Mouse (Mus musculus) adrenal gland, postnatal 10 days (tissue): Measurements from ENCODE around the gene Olfr508. TPM values are rescaled to one million over a fixed set of nuclear protein-coding genes. Genes with fewer than 3 reads are reported as not detected.
"Not testable (repeated sequence)": the region's sequence is repeated elsewhere in the genome, so short reads cannot be mapped to it uniquely, and the experiment has no call there.

Experiments used
- DNase-seq: peaks from one replicate; pipeline ENCODE4 v3.0.0; 2021; ENCODE audit warnings: mixed read lengths
- long read RNA-seq, 2 experiments: library from polyadenylated mRNA; stranded (forward); transcript quantifications; one replicate each; pipeline ENCODE4 v2.0.0; 2021
- total RNA-seq, 2 experiments: library from RNA; stranded (reverse); gene quantifications; 2 replicates each; pipeline ENCODE4 v1.2.3; 2021

The Olfr508 gene
- not detected for total RNA-seq
- long read RNA-seq, experiment 1, result 0 reads
- long read RNA-seq, experiment 2, result 0 reads

GRCm38 (mm10) chr7:108629694-108630093 is at the start of gene Olfr508:
TSS of gene Olfr508 (plus strand) at chr7:108629994.
- DNase-seq, result no peak

- no peak for DNase-seq
Observed at GRCm38 (mm10) chr7:108589797-108590196, 40.0 kb upstream of the Olfr508 start.

GRCm38 (mm10) chr7:108601916-108602315 is 27.9 kb upstream of the Olfr508 start:
- DNase-seq, result not testable (repeated sequence)

- no peak for DNase-seq
Observed at GRCm38 (mm10) chr7:108610487-108610886, 19.3 kb upstream of the Olfr508 start, which contains the start of gene Olfr506. TSS of gene Olfr506 (plus strand) at chr7:108610787.

GRCm38 (mm10) chr7:108614110-108614509 is 15.7 kb upstream of the Olfr508 start:
- DNase-seq, result no peak

GRCm38 (mm10) chr7:108616781-108617180 is 13.0 kb upstream of the Olfr508 start:
- not testable (repeated sequence) for DNase-seq

GRCm38 (mm10) chr7:108621514-108621913 is 8.3 kb upstream of the Olfr508 start, which contains the start of gene Olfr507:
TSS of gene Olfr507 (plus strand) at chr7:108621814.
- DNase-seq, result no peak

- DNase-seq, result no peak
Observed at GRCm38 (mm10) chr7:108651806-108652205, 22.0 kb downstream of the Olfr508 start, which contains the start of gene Olfr509. TSS of gene Olfr509 (minus strand) at chr7:108651906.

- DNase-seq, result no peak
Observed at GRCm38 (mm10) chr7:108662419-108662818, 32.6 kb downstream of the Olfr508 start.

- no peak for DNase-seq
Observed at GRCm38 (mm10) chr7:108666118-108666517, 36.3 kb downstream of the Olfr508 start, which contains the start of gene Olfr510. TSS of gene Olfr510 (plus strand) at chr7:108666418.

GRCm38 (mm10) chr7:108671058-108671457 is 41.3 kb downstream of the Olfr508 start:
- DNase-seq, result no peak

- no peak for DNase-seq
Observed at GRCm38 (mm10) chr7:108678886-108679285, 49.1 kb downstream of the Olfr508 start.

Other genes starting within 250 kb of the Olfr508 start
- gene Olfr495, start 236.8 kb upstream of the Olfr508 start, total RNA-seq, result not detected
- gene Olfr497, start 209.6 kb upstream of the Olfr508 start, total RNA-seq, result not detected
- gene Olfr498, start 164.7 kb upstream of the Olfr508 start, total RNA-seq, result not detected
- not detected for gene Olfr502, start 104.9 kb upstream of the Olfr508 start, total RNA-seq
- gene Olfr503, start 85.5 kb upstream of the Olfr508 start, total RNA-seq, result not detected
- not detected for gene Olfr504, start 64.2 kb upstream of the Olfr508 start, total RNA-seq
- gene Olfr506, start 19.2 kb upstream of the Olfr508 start, total RNA-seq, result not detected
- gene Olfr507, start 8.2 kb upstream of the Olfr508 start, total RNA-seq, result not detected
- gene Olfr509, start 21.9 kb downstream of the Olfr508 start, total RNA-seq, result not detected
- gene Olfr510, start 36.4 kb downstream of the Olfr508 start, total RNA-seq, result not detected
- not detected for gene Olfr512, start 83.3 kb downstream of the Olfr508 start, total RNA-seq
- gene Olfr513, start 121.0 kb downstream of the Olfr508 start, total RNA-seq, result not detected
- gene Olfr514, start 196.0 kb downstream of the Olfr508 start, total RNA-seq, result not detected
- gene Olfr516, start 220.5 kb downstream of the Olfr508 start, total RNA-seq, result not detected
- not detected for gene Olfr517, start 242.4 kb downstream of the Olfr508 start, total RNA-seq